Mouse (Mus musculus): ENCODE results near the gene Mettl24. TPM values are rescaled to one million over a fixed set of nuclear protein-coding genes. Genes with fewer than 3 reads are reported as not detected.

Gene Mettl24
- polyA plus RNA-seq, 1 experiment from 2014 or later, result 0.73 TPM

- Histone ChIP-seq H3K27ac (no peak overlapping the region), H3K9me3 (no peaks in the 10 kb centered on the region), H3K4me2 (no peak overlapping the region), H3K27me3 (no peaks in the 10 kb centered on the region), H3K36me3 (replicated peaks) (no peaks in the 10 kb centered on the region), H3K4me3 (replicated peaks) (no peak overlapping the region), H3K9ac (no peak overlapping the region), H3K4me1 (peaks cover 33% of the 10 kb centered on the region)
- WGBS, result 21% methylated on average over 6 of the region's 6 CpGs
- peak; percentile 17; the same call in 1 of the 2 replicates for ATAC-seq (ENCODE audit: low FRiP score)
Observed at GRCm38 (mm10) chr10:40724342-40724741, 41.3 kb downstream of the Mettl24 start.

- H3K4me3 ChIP-seq (replicated peaks), result no peak overlapping the region
- no peaks in the 10 kb centered on the region for H3K36me3 ChIP-seq (replicated peaks)
- H3K4me1 ChIP-seq, result peaks cover 33% of the 10 kb centered on the region
- H3K9me3 ChIP-seq, result no peaks in the 10 kb centered on the region
- no peak overlapping the region for H3K9ac ChIP-seq
- WGBS, result 50% methylated on average over 4 of the region's 4 CpGs
- no peak overlapping the region for H3K4me2 ChIP-seq
- no peak overlapping the region for H3K27ac ChIP-seq
- no peak for ATAC-seq (ENCODE audit: low FRiP score)
- no peaks in the 10 kb centered on the region for H3K27me3 ChIP-seq
Observed at GRCm38 (mm10) chr10:40725066-40725465, 42.0 kb downstream of the Mettl24 start.

GRCm38 (mm10) chr10:40725471-40725870, 42.4 kb downstream of the Mettl24 start:
- Histone ChIP-seq H3K9me3 (no peaks in the 10 kb centered on the region), H3K27me3 (no peaks in the 10 kb centered on the region), H3K4me2 (no peak overlapping the region), H3K36me3 (replicated peaks) (no peaks in the 10 kb centered on the region), H3K27ac (no peak overlapping the region), H3K4me3 (replicated peaks) (no peak overlapping the region), H3K9ac (no peak overlapping the region), H3K4me1 (peaks cover 33% of the 10 kb centered on the region)
- 85% methylated on average over 4 of the region's 4 CpGs for WGBS
- ATAC-seq (ENCODE audit: low FRiP score), result no peak

- H3K4me1 ChIP-seq, result peaks cover 33% of the 10 kb centered on the region
- peak; percentile 65; the same call in 1 of the 2 replicates for ATAC-seq (ENCODE audit: low FRiP score)
- 0 out of 2 replicates have a peak, but pooled peaks cover 2% of the 10 kb centered on the region for H3K27me3 ChIP-seq
- H3K27ac ChIP-seq, result no peak overlapping the region
- no peak overlapping the region for H3K4me3 ChIP-seq (replicated peaks)
- no peaks in the 10 kb centered on the region for H3K9me3 ChIP-seq
- no peak overlapping the region for H3K4me2 ChIP-seq
- WGBS, result 56% methylated on average over 11 of the region's 11 CpGs
- H3K9ac ChIP-seq, result no peak overlapping the region
- H3K36me3 ChIP-seq (replicated peaks), result no peaks in the 10 kb centered on the region
Observed at GRCm38 (mm10) chr10:40726288-40726902, 43.3 kb downstream of the Mettl24 start.

GRCm38 (mm10) chr10:40726989-40727388, 43.9 kb downstream of the Mettl24 start:
- no peak overlapping the region for H3K27ac ChIP-seq
- 17% methylated on average over 5 of the region's 5 CpGs for WGBS

GRCm38 (mm10) chr10:40730200-40730599, 47.1 kb downstream of the Mettl24 start:
- no peak for ATAC-seq (ENCODE audit: low FRiP score)
- Histone ChIP-seq H3K27ac (no peak overlapping the region), H3K4me1 (peaks cover 18% of the 10 kb centered on the region), H3K36me3 (replicated peaks) (no peaks in the 10 kb centered on the region), H3K27me3 (0 out of 2 replicates have a peak, but pooled peaks cover 2% of the 10 kb centered on the region), H3K4me2 (no peak overlapping the region), H3K4me3 (replicated peaks) (no peak overlapping the region), H3K9ac (no peak overlapping the region), H3K9me3 (no peaks in the 10 kb centered on the region)
- 87% methylated on average over 5 of the region's 5 CpGs for WGBS

More at GRCm38 (mm10) chr10:40726989-40727388, 43.9 kb downstream of the Mettl24 start:
- Histone ChIP-seq H3K4me1 (peaks cover 33% of the 10 kb centered on the region), H3K27me3 (0 out of 2 replicates have a peak, but pooled peaks cover 2% of the 10 kb centered on the region), H3K36me3 (replicated peaks) (no peaks in the 10 kb centered on the region), H3K4me3 (replicated peaks) (no peak overlapping the region), H3K4me2 (no peak overlapping the region), H3K9me3 (no peaks in the 10 kb centered on the region), H3K9ac (no peak overlapping the region)
- no peak for ATAC-seq (ENCODE audit: low FRiP score)

- Histone ChIP-seq H3K4me2 (no peak overlapping the region), H3K9me3 (0 out of 2 replicates have a peak, but pooled peaks cover 3% of the 10 kb centered on the region), H3K27ac (no peak overlapping the region), H3K36me3 (replicated peaks) (no peaks in the 10 kb centered on the region), H3K9ac (no peak overlapping the region), H3K4me1 (peaks cover 6% of the 10 kb centered on the region; the same call in 1 of the 2 replicates), H3K4me3 (replicated peaks) (no peak overlapping the region), H3K27me3 (0 out of 2 replicates have a peak, but pooled peaks cover 2% of the 10 kb centered on the region)
- WGBS, result 67% methylated on average over 3 of the region's 3 CpGs
- no peak for ATAC-seq (ENCODE audit: low FRiP score)
Observed at GRCm38 (mm10) chr10:40733291-40733690, 50.2 kb downstream of the Mettl24 start.

GRCm38 (mm10) chr10:40736172-40736571, 53.1 kb downstream of the Mettl24 start:
- Histone ChIP-seq H3K36me3 (replicated peaks) (no peaks in the 10 kb centered on the region), H3K4me3 (replicated peaks) (no peak overlapping the region), H3K27me3 (no peaks in the 10 kb centered on the region), H3K9me3 (0 out of 2 replicates have a peak, but pooled peaks cover 3% of the 10 kb centered on the region), H3K27ac (no peak overlapping the region), H3K9ac (no peak overlapping the region), H3K4me1 (peaks cover 6% of the 10 kb centered on the region; the same call in 1 of the 2 replicates), H3K4me2 (no peak overlapping the region)
- WGBS, result 78% methylated on average over 6 of the region's 6 CpGs
- ATAC-seq (ENCODE audit: low FRiP score), result no peak

- no peaks in the 10 kb centered on the region for H3K36me3 ChIP-seq (replicated peaks)
- no peak overlapping the region for H3K9ac ChIP-seq
- no peak overlapping the region for H3K4me2 ChIP-seq
- 0 out of 2 replicates have a peak, but pooled peaks cover 3% of the 10 kb centered on the region for H3K9me3 ChIP-seq
- H3K27ac ChIP-seq, result no peak overlapping the region
- ATAC-seq (ENCODE audit: low FRiP score), result peak; percentile 33; the same call in 1 of the 2 replicates
- H3K4me1 ChIP-seq, result peaks cover 6% of the 10 kb centered on the region; the same call in 1 of the 2 replicates
- no peak overlapping the region for H3K4me3 ChIP-seq (replicated peaks)
- H3K27me3 ChIP-seq, result no peaks in the 10 kb centered on the region
- WGBS, result 84% methylated on average over 22 of the region's 22 CpGs
Observed at GRCm38 (mm10) chr10:40737274-40738112, 54.4 kb downstream of the Mettl24 start.

- H3K4me2 ChIP-seq, result no peak overlapping the region
- no peaks in the 10 kb centered on the region for H3K27me3 ChIP-seq
- no peak overlapping the region for H3K9ac ChIP-seq
- H3K27ac ChIP-seq, result no peak overlapping the region
- no peak for ATAC-seq (ENCODE audit: low FRiP score)
- H3K9me3 ChIP-seq, result 0 out of 2 replicates have a peak, but pooled peaks cover 3% of the 10 kb centered on the region
- no peak overlapping the region for H3K4me3 ChIP-seq (replicated peaks)
- H3K4me1 ChIP-seq, result peaks cover 9% of the 10 kb centered on the region
- H3K36me3 ChIP-seq (replicated peaks), result no peaks in the 10 kb centered on the region
- WGBS, result 78% methylated on average over 3 of the region's 3 CpGs
Observed at GRCm38 (mm10) chr10:40740696-40741095, 57.6 kb downstream of the Mettl24 start.

GRCm38 (mm10) chr10:40750293-40751047, 67.4 kb downstream of the Mettl24 start:
- Histone ChIP-seq H3K4me2 (no peak overlapping the region), H3K36me3 (replicated peaks) (no peaks in the 10 kb centered on the region), H3K27ac (no peak overlapping the region), H3K9me3 (no peaks in the 10 kb centered on the region), H3K27me3 (no peaks in the 10 kb centered on the region), H3K9ac (no peak overlapping the region), H3K4me1 (peaks cover 14% of the 10 kb centered on the region), H3K4me3 (replicated peaks) (no peak overlapping the region)
- no peak for ATAC-seq (ENCODE audit: low FRiP score)
- 77% methylated on average over 10 of the region's 10 CpGs for WGBS

- Histone ChIP-seq H3K4me2 (no peak overlapping the region), H3K9ac (no peak overlapping the region), H3K4me3 (replicated peaks) (no peak overlapping the region), H3K27ac (no peak overlapping the region), H3K36me3 (replicated peaks) (no peaks in the 10 kb centered on the region), H3K27me3 (no peaks in the 10 kb centered on the region), H3K4me1 (peaks cover 14% of the 10 kb centered on the region), H3K9me3 (no peaks in the 10 kb centered on the region)
- no peak for ATAC-seq (ENCODE audit: low FRiP score)
- 86% methylated on average over 13 of the region's 13 CpGs for WGBS
Observed at GRCm38 (mm10) chr10:40751157-40751556, 68.1 kb downstream of the Mettl24 start.

All from forebrain, embryonic 12.5 days (tissue).